Mouse (Mus musculus) layer of hippocampus, adult 9-11 months (tissue): ENCODE measurements at regions not wholly inside any gene's neighbourhood (a gene's known extent, or its start where the extent isn't known, plus 50 kb on each side); places are given as distances from the start of the nearest gene placed in this dataset.
A peak's percentile ranks its signal among the peaks of the same experiment; 100 is the strongest.
"Not testable (repeated sequence)": the region's sequence is repeated elsewhere in the genome, so short reads cannot be mapped to it uniquely, and the experiment has no call there.

ENCODE experiments used
- DNase-seq: peaks from one replicate; pipeline ENCODE4 v3.0.0; 2022

DNA sequence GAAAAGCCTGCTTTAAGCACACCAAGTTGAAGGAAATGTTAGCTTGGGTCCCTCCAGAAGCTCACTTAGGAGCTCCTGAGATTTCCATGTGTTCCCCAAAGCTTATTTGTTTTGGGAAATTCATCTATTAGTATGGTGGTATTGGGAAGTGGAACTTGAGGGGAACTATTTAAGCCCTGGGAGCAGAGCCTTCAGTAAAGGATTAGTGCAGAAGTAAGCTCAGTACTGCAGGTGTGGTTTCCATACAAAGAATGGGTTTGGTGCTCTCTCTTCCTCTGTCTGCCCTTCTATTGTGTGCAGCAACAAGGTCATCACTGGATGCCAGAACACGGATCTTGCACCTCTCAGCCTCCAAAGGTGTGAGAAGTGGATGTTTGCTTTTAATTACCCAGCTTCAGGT, 57.2 kb downstream of the Foxa2 start:
- DNase-seq = no peak

DNA sequence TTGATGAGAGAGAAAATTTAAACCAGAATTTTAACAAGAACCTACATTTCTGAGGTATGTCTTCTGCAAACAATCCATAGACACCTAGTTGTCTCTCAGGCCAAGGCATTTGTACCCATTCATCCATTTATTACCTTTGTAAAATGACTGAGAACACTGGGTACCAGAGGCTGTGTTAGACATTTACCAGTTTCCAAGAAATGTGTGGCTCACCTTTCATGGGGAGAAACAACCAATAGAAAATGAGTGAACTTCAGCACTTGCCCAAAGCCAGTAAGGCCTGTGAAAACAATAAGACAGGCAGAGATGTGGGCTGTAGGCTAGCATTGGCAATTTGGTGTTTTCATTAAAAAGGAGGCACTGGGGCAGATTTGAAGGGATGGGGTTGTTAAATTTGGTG, 58.2 kb downstream of the Foxa2 start:
- no peak for DNase-seq

DNA sequence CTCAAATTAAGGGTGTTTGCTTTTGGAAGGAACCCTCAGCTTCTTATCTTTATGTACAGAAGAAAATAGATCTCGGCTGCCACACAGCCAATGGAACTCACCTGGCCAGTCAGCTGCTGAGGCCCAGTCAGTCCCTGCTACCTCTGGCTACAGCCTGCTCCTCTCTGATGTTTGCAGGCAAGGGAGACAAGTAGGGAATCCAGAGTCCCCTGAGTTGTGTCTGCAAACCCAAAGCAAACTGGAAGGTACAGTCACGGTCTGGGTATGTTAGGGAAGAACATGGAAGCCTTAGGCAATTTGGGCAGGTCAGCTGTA, 61.6 kb downstream of the Foxa2 start:
- no peak for DNase-seq

DNA sequence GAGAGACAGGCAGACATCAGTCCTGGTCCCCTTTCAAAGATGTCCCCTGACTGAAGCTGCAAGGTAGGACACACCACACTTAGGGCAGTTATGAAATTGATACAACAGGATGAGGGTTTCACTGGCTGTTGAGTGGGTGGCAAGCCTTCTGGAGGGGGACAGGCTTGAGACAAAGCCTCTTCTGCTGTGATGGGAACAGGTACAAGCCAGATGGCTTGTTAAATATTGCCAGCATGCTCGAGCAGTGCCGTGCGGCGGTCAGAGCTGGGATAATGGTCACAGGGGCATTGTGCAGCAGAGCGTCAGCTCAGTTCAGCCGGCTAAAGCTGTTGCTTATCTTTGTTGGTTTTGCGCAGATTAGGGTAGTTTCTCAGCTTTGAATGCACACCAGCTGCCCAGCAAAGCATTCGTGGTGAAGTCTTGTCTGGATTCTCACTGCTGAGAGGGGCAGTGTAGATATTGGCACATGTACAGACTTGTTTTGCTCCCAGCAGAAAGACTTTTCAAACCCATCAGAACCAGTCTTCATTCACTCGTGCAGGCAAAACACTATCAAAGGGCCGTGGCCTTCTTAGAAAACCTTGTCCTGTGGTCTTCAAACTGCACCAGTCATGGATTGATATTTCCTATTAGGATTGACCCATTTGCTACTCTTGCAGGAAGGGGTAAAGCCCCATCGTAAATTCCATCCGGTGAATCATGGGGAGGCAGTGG, 62.1 kb downstream of the Foxa2 start:
- peak; percentile 13 for DNase-seq

DNA sequence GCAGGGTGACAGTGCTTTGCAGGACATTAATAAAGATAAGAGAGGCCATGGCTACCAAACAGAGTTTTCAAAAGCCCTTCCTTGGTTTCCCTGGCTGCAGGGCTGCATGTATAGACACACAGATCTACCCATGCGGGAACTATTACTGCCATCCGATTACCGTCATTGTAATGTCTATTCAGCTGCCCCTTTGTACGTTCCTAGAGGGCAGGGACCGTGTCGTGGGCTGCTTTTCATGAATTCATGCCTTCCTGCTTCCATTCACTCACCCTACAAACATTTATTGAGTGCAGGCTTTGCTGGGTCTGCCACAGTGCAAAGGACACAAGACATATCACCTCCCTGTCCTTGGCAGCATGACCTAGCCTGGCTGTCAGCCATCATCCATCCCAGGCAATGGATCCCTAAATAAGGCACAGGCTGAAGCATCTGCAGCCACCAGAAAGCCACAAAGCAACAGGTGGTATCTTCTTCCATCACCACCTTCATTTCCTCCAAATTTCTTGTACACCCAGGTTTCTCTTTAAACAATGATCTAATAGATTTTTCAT, 65.8 kb downstream of the Foxa2 start:
- no peak for DNase-seq

DNA sequence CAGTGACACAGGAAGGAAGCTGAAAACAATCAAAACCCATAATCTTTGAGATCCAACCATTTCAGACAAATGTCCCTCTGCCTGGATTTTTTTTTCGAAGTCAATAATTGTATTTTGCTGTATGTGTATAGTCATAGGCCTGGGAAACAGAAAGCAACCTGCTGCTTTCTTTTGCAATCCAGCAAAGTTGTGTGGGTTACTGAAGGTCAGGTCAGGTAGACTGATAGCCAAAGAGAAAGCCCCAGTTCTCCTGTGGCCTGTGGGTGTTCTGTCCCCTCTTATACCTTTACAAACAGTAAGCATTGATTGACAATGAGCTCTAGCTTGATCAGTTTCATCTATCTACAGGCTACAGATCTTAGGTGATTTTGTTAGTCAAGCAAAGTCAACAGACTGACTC, 66.4 kb downstream of the Foxa2 start:
- DNase-seq = no peak

DNA sequence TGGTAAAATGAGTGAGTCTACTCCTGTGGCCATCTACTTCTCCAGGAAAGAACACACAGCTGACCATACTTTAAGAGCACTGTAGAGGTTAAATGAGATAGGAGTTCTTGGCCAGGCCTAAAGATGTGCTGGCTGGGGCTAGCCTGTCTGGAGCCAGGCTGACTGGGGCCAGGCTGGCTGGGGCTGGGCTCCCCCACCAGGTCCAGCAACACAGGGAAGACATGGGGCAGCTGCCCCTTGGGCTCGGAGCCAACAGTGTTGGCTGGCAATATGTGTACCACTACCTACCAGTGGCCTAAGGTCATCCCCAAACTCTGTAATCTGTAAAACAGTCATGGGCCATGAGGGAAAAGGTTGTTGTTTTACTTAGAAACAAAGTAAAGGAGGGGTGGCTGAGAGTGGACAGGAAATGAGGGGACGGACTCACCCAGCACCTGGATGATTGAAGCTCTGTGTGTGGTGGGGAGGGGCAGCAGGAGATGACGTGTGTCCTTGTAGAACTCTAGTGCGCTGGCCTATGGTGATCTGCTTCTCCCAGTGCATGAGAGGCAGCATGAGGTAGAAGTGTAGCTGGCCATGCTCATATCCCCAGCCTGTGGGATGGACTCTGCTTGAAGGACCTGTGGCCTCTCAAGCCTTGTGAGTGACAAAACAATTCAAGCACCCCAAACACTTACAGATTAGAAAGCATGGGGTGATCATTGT, 67.0 kb downstream of the Foxa2 start:
- no peak for DNase-seq

DNA sequence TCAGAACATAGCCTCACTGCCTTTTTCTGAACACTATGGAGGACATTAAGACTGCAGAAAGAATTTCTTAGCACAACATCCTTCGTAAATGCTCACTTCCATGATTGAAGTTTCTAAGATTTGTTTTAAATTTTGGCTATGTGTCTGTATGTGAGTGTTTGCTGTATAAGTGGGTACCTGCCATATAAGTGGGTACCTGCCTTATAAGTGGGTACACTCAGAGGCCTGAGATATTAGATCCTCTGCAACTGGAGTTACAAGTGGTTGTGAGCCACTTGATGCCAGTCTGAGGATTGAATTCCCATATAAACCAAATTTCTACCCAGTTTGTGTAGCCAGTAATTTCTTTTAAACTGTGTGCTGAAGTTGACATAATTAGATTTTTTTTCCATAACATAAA, 67.8 kb downstream of the Foxa2 start:
- no peak for DNase-seq

DNA sequence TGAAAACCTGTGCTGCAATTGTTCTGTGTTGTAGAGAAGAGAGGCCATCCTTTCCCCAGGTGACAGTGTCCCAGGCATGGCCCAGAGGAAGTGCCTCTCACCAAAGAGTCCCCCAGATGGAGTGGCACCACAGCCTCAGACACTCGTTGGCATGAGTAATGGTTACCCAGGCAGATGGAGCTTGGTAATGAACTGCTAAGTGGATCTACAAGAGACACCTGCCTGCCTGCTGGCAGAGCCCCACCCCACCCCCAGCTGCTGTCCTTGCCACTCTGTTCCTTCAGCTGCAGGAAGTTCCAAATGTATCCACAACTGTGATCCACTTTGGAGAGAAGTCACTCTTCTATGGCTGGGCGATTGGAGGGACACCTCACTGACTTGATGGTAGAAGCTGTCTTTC, 72.0 kb downstream of the Foxa2 start:
- DNase-seq = peak; percentile 10

DNA sequence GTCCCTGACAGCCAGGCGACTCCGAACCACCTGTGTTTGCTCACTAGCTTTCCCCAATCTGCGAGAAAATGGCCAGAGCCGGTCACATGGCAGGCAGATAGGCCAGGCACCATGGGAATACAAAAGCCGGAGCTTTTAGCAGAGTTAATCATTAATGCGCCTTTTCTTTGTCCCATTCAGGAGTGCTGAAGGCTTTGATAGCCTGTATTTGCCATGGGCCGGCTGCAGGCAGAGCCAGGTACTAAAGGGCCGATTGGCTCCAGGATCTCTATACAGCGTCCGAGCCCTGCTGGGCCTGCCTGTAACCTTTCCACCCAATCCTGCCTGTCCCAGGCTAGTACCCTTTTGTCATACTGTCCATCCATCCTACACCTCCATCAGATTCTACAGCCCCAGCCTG, 78.1 kb downstream of the Foxa2 start:
- no peak for DNase-seq

DNA sequence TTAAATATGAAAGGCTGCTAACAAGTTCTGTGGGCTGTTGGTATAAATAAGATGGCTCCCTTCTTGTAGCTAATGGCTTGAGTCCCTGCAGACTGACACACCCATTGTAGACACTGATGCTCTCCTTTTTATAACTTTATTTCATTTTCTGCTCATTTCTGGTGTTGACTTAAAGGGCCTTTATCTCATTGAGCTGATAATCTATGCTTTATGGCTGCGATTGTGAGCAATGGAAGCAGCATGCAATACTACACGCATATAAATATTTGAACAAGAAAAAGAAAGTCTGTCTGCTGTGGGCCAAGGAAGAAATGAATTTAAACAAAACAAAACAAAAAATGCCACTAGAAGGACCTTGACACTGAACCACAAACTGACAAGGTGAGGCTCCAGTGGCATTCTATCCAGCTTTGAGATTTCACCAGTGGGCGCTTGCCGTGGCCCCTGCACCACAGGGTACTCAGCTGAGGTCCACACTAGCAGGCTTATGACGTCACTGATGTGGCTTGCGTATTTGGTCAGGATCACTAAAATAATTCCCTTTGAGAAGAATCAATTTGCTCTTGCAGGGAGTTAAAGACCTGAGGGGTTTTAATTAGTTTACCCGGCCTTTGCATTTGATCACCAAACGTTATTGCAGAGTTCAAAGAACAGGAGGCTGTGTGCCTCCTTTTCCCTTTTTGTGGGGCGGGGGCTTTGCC, 78.8 kb downstream of the Foxa2 start:
- no peak for DNase-seq

DNA sequence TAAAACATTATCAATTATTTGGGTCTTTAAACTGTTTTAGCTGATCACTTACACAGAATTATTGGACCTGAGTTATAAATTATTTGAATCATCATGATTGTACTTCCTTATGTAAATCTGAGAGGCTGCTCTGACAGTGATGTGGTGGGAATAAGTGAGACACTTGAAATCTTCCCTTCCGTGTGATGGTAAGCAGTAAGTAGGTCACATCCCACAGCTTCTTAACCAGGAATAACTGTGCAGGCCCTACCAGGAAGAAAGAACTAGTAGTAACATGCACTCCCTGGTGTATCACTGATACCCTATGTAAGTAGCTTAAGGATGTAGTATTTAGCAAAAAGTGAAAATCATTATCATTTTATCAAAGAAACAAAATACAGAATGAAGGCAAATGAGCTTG, 83.5 kb downstream of the Foxa2 start:
- DNase-seq = not testable (repeated sequence)

DNA sequence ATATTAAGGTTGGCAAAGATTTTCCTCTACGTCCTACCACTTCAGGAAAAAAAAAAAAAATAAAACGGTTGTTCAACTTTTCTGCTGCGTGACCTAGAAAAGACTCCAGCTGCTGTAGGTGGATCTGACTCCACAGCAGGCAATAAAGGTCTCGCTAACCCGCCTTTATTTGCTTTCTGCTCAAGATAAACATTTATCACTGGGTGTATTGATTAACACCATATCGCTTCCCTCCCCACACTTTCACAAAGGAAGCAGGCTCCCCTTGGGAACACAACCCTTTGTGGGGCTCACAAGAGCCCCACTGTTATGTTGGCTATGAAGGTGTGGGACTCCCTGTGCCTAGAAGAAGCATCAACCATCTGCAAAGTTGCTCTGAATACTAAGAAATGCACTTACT, 85.1 kb downstream of the Foxa2 start:
- DNase-seq = no peak

DNA sequence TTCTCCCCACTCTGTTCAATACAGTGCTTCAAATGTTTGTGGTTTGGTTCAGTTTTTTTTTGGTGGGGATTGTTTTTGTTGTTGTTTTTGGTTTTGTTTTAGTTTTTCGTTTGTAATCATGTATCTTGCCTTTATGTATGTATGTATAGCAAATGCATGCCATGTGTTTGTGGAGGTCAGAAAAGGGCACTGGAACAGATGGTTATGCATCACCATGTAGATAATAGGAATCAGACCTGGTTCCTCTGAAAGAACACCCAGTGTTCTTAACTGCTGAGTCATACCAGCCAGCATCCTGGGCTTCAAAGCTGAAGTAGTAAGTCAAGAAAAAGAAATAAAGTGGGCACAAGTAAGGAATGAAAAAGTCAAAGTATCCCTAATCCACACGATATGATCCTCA, 92.6 kb downstream of the Foxa2 start:
- no peak for DNase-seq

DNA sequence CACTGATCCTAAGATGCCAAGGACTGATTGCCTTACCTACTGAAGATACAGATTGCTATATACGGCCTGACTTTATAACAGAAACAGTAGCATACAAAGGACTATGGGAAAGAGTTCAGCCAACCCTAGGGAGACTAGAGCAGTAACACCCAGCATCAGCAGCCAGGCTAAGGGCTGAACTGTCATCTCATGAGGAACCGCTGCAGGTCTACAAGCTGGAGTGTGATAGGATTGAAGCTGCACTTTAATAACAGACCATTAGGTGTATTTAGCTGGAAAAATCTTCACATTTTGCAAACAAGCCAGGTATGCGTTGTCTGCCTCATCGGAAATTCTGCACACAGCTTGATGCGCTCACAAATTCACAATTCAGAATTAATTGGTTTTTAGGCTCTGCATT, 95.5 kb downstream of the Foxa2 start:
- no peak for DNase-seq

DNA sequence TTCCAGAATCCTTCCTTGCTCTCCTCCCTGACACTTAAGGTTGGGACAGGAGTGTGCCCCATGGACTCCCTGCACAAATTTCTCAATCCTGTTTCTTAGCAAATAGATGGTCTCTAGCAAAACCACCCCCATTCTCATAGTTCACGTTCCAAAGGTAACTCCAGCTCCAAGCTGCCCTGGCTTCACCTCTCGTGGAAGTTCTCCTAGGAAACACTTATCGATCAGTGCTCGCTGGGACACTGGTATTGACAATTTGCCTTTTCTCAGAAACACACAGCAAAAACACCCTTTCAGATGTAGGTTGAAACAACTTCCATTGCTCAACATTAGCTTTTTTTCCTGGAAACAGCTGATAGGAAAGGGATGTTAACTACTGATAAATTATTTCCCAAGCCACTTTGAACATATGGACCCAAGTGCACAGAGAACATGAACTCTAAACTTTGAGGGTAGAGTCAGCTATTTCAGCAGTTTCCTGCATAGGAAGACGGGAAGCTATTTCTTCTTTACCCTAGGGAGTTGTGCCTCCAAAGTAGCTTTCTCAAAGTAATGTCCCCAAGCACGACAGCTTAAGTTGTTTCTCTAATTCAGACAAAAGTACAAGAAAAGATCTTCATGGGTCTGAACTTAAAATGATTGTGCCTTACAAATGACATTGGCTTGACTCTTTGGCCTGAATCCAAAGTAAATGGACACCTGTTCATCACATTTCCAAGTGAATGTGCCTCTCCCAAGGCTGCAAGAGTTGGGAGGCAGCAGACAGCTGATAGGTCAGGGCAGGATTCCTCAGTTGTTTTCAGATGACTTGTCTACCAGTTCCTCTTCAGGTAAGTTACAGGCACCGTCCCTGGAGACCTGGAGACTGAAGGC, 102.4 kb downstream of the Foxa2 start:
- no peak for DNase-seq

DNA sequence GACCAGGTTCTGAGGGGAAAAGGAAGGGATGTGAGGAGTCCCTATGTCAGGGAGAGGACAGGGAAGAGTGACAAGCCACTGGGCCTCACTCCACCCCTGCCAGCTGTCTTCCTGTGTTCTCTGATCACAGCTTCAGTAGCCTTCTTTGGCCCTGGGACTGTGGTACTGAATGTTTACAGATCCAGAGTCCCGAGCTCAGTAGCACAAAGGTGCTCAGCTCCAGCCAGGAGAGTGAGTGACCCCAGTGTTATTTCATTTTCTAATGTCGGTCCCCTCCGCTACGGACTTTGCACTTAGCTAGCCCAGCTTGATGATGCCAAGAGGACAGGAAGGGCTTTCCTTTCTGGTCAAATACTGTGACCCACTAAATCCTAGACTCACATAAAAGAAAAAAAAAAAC, 104.2 kb downstream of the Foxa2 start:
- no peak for DNase-seq

DNA sequence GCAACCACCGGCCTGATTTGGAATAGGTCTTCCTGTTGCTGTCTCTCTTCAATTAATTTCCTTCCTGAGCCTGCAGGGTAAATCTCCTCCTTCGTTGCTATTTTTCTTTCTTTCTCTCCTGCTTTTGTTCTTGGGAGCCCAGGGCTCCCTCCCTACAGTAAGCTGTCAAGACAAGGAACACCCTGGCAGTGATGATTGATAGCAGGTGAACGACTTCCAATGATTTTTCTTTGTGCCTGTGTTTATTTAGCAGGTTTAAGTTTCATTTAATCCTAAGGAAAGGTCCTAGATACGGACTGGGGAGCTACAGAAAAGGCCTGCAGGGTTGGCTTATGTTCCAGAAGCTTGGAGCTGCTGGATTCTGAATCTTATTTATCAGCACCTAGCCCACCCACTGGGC, 105.5 kb downstream of the Foxa2 start:
- no peak for DNase-seq

DNA sequence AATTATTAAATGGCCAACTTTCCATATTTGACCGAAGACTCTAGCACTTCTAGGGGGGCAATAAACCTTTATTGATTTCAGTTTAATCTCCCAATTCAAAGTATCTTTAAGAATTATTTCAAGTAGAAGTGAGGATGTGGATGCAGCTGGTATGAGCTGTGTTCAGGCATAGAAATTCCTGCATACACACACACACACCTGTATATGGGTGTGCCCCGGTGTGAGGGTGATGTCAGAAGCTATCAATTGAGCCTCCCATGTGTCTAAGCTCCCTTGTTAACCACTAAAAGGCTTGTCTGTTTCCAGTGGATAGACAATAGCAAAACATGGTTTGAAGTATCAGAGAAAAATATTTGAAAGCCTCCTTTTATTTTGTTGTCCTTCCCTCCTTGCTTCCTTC, 114.3 kb downstream of the Foxa2 start:
- DNase-seq = no peak

DNA sequence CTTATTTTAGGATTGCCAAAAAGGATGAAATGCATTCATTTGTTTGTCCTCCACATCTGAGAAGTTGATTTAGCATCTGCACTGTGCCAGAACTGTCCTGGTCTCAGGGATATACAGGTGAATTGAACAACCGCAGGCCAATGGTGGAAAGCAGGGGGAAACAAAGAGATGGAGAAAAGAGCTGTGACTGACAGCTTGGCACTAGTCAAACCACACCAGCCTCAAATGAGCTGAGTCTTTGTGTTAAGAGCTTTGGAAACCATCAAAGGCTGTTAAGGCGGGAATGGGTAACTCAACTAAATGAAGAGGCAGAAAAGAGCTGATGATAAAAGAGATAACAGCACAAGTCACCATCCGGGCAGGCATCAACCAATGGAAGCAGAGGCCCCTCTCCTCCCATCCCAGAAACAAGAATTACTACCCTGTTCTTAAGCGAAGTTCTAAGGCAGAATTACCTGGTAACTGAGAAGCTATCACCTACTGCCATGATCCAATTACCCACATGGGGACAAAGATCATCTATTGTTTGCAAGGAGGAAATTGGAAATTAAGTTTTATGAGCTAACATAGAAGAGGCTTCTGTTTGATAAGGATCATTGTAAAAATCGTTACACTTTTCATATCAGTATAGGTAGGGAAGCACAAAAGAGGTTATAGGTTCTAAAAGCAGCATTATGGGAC, 117.6 kb downstream of the Foxa2 start:
- no peak for DNase-seq

DNA sequence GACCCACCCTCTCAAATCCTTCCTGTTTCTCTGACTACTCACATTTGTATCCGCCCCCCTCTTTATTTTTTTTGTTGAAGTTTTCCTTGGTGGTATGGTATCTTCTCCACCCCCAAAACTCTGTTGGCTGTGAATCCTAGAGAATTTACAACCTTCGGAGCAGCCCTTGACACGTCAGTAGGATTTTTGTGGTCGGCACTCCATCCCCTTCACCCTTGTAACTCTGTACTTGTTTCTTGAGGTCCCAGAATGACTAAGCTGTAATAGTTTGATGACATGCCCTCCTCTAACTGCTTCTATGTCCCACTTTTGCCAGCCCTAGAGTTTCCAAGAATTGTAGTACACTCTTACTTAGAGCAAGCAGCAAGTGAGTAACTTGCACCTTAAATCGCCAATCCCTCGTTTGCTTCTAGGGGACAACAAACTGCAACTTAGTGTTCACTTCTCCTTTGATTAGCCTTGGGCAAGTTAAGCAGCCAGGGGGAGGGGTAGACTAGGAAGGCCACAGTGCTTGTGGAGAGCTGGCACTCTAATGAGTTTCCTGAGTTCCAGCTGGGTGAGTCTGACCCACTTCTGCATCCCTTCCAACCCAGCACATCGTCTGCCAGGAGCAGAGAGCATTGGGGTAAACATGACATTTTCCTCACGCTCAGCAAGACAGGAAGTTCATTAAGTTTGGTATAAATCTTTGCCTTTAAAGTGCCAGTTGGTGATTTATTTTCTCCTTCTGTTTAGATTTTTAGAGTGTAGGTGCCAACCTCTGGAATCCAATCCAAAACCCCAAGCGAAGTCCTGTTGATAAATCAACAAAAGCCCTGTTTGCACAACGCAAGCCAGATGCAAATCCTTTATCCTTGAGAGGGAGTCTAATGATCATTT, 118.7 kb downstream of the Foxa2 start:
- DNase-seq = peak; percentile 17

DNA sequence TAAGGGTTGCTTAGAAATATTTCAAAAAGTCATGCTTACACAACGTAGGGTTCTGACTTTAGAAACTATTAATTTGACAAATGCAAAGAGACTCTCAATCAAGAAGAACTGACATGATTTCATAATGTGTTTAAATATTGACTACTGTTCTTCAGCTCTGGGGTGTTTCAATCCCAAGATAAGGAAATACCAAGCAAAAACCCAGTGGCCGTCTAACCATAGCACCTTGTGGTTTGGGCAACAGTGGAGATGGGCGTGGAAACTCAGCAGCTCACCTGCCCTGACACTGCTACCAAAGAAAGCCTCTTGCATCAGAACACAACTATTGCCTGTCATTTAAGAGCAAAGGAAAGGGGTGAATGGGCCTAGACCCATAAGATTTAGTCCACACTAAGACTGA, 119.9 kb downstream of the Foxa2 start:
- no peak for DNase-seq
